ENCODE assay signal across 1 mouse cellular context in the genomic region with DNA sequence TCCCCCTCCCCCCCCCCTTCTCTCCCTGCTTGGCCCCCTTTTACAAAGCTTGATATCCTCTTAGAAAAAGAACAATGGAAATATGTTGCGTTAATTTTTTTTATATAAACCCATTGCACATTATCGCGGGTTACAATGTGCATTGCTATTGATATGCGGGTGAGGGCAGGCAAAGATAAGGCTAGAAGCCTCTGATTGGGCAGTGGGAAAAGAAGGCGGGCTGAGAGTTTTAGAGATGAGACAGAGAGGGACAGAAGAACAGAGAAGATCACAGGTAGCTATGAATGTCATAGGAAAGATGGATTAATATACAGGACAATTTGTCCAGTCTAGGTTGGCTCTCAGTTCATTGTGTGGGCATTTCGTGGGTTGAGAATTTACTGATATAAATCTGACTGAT.
A peak's percentile ranks its signal among the peaks of the same experiment; 100 is the strongest.
TF ChIP-seq lines count a peak whose summit lies in the region.

No protein-coding gene starts in this region.

TF ChIP-seq in MEL, 35 proteins besides CTCF, POLR2A, EP300 and RAD21:
- peak; percentile 79 for TF ChIP-seq MAZ (IDR thresholded peaks at IDR 0.05; ENCODE audit: low read depth, low read length)
- peak; percentile 82; the same call in 1 of the 2 replicates for TF ChIP-seq POLR2AphosphoS2 (IDR thresholded peaks at IDR 0.05; ENCODE audit: low read length)
- TF ChIP-seq ELF1 (IDR thresholded peaks at IDR 0.05; ENCODE audit: low read depth, low read length) = peak; percentile 52; the same call in 1 of the 2 replicates
- peak; percentile 22; the same call in 1 of the 2 replicates for TF ChIP-seq MAX (IDR thresholded peaks at IDR 0.05; ENCODE audit: low read length)
- TF ChIP-seq E2F4 (IDR thresholded peaks at IDR 0.05; ENCODE audit: borderline replicate concordance, low read depth, low read length) = peak; percentile 68; the same call in 1 of the 2 replicates
- no peak for TF ChIP-seq GABPA (IDR thresholded peaks at IDR 0.05; ENCODE audit: low read depth, low read length)
- TF ChIP-seq NRF1 (IDR thresholded peaks at IDR 0.05; ENCODE audit: insufficient read depth, low read depth, low read length, poor library complexity, severe bottlenecking) = no peak
- peak; percentile 74 for TF ChIP-seq ZNF384 (IDR thresholded peaks at IDR 0.05; ENCODE audit: low read depth, low read length)
- peak; percentile 84; the same call in 1 of the 2 replicates for TF ChIP-seq CHD1 (IDR thresholded peaks at IDR 0.05; ENCODE audit: low read depth, low read length)
- TF ChIP-seq UBTF (IDR thresholded peaks at IDR 0.05; ENCODE audit: borderline replicate concordance, insufficient read depth, low read depth, low read length) = no peak
- peak; percentile 96 for TF ChIP-seq TCF12 (IDR thresholded peaks at IDR 0.05; ENCODE audit: low read depth, low read length)
- no peak for TF ChIP-seq MEF2A (IDR thresholded peaks at IDR 0.05; ENCODE audit: extremely low read depth, insufficient replicate concordance, low read depth, low read length, poor library complexity, severe bottlenecking)
- TF ChIP-seq ZMIZ1 (IDR thresholded peaks at IDR 0.05; ENCODE audit: low read depth, low read length) = peak; percentile 82
- TF ChIP-seq RCOR1 (IDR thresholded peaks at IDR 0.05; ENCODE audit: low read depth, low read length) = peak; percentile 87
- peak; percentile 85 for TF ChIP-seq TBP (IDR thresholded peaks at IDR 0.05; ENCODE audit: low read depth, low read length)
- no peak for TF ChIP-seq SMC3 (IDR thresholded peaks at IDR 0.05; ENCODE audit: low read depth, low read length)
- peak; percentile 73 for TF ChIP-seq TAL1 (IDR thresholded peaks at IDR 0.05; ENCODE audit: low read length)
- no peak for TF ChIP-seq USF1 (IDR thresholded peaks at IDR 0.05; ENCODE audit: low read depth, low read length)
- no peak for TF ChIP-seq POLR2AphosphoS5 (IDR thresholded peaks at IDR 0.05; ENCODE audit: borderline replicate concordance, low read depth, low read length)
- TF ChIP-seq GATA1 (IDR thresholded peaks at IDR 0.05; ENCODE audit: low read depth, low read length) = peak; percentile 99
- 0 out of 2 replicates have a peak, but pooled peaks have one; percentile 9 for TF ChIP-seq ZKSCAN1 (IDR thresholded peaks at IDR 0.05; ENCODE audit: low read depth, low read length)
- TF ChIP-seq BHLHE40 (IDR thresholded peaks at IDR 0.05; ENCODE audit: borderline replicate concordance, low read depth, low read length) = peak; percentile 63; the same call in 1 of the 2 replicates
- TF ChIP-seq ETS1 (IDR thresholded peaks at IDR 0.05; ENCODE audit: low read depth, low read length) = peak; percentile 75; the same call in 1 of the 2 replicates
- peak; percentile 42; the same call in 1 of the 2 replicates for TF ChIP-seq HCFC1 (IDR thresholded peaks at IDR 0.05; ENCODE audit: low read depth, low read length)
- peak; percentile 55 for TF ChIP-seq SIN3A (IDR thresholded peaks at IDR 0.05; ENCODE audit: low read length)
- TF ChIP-seq MYB (IDR thresholded peaks at IDR 0.05; ENCODE audit: low read depth, low read length) = peak; percentile 38; the same call in 1 of the 2 replicates
- peak; percentile 73 for TF ChIP-seq NELFE (IDR thresholded peaks at IDR 0.05; ENCODE audit: low read depth, low read length)
- peak; percentile 35; the same call in 1 of the 2 replicates for TF ChIP-seq CHD2 (IDR thresholded peaks at IDR 0.05; ENCODE audit: low read length)
